Mouse (Mus musculus) ES-Bruce4 (cell line): ENCODE results near the gene Irs1. TPM values are rescaled to one million over a fixed set of nuclear protein-coding genes. Genes with fewer than 3 reads are reported as not detected.

Experiments
- H3K27ac ChIP-seq: 2 replicates; pipeline ENCODE4 v1.5.1; 2012; ENCODE audit warnings: low read length, inconsistent platforms; ENCODE audit not compliant: insufficient read depth
- H3K27me3 ChIP-seq: 2 replicates; pipeline ENCODE4 v1.6.1; 2012; ENCODE audit warnings: mild to moderate bottlenecking, low read length, inconsistent platforms; ENCODE audit not compliant: control insufficient read depth, poor library complexity, insufficient read depth, severe bottlenecking
- H3K36me3 ChIP-seq: 2 replicates; pipeline ENCODE4 v1.6.1; 2012; ENCODE audit warnings: inconsistent platforms, mild to moderate bottlenecking, low read length, moderate library complexity; ENCODE audit not compliant: control insufficient read depth, poor library complexity, insufficient read depth, severe bottlenecking
- H3K4me1 ChIP-seq: one replicate; pipeline ENCODE4 v1.8.1; 2011; ENCODE audit warnings: low read length; ENCODE audit not compliant: control insufficient read depth, insufficient read depth
- H3K4me3 ChIP-seq: 2 replicates; pipeline ENCODE4 v1.5.1; 2011; ENCODE audit warnings: low read depth, mild to moderate bottlenecking, low read length
- H3K9ac ChIP-seq: 2 replicates; pipeline ENCODE4 v1.6.1; 2012; ENCODE audit warnings: low read depth, mild to moderate bottlenecking, inconsistent platforms; ENCODE audit not compliant: poor library complexity, severe bottlenecking
- H3K9me3 ChIP-seq: replicated peaks from 2 replicates; pipeline ENCODE4 v1.6.1; 2012; ENCODE audit warnings: mild to moderate bottlenecking, low read length, inconsistent platforms; ENCODE audit not compliant: control insufficient read depth, poor library complexity, insufficient read depth, severe bottlenecking
- CTCF ChIP-seq: IDR thresholded peaks from one replicate; pipeline ENCODE4 v1.8.1; 2011; ENCODE audit warnings: low read depth, low read length
- EP300 ChIP-seq: IDR thresholded peaks from 2 replicates; pipeline ENCODE4 v1.6.1; 2011; ENCODE audit warnings: low read depth, low read length; ENCODE audit not compliant: insufficient read depth
- POLR2A ChIP-seq: IDR thresholded peaks from one replicate; pipeline ENCODE4 v1.8.1; 2011; ENCODE audit warnings: low read length; ENCODE audit not compliant: insufficient read depth
- polyA plus RNA-seq: library from polyadenylated mRNA; stranded (reverse); fragments of >200 nt; gene quantifications from 2 replicates; pipeline ENCODE4 v1.2.4, GENCODE M21; 2011; ENCODE audit warnings: low read depth; ENCODE audit not compliant: missing spikeins, insufficient read depth, insufficient read length

Irs1 gene
- polyA plus RNA-seq, 1 experiment, result 15.3 TPM

DNA sequence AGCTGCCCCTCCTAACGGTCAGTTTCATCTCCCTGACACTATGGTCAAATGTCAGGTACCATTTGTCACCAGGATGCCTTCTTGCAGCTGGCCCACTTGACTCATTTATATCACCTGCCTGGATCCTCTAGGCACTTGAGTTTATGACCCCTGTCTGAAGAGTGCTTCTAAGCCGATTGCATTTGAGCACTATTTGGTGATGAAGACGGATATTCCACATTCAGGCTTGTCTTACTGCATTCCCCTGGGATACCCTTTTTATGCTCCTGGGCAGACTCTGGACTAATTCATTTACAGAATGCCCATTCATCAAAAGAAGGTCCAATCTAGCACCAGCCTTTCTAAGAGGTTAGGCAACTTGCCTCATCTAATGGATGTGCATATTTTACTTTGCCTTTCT, 13.3 kb upstream of the Irs1 start:
- H3K36me3 ChIP-seq, result no peaks in the 10 kb centered on the region
- no peaks in the 10 kb centered on the region for H3K4me1 ChIP-seq
- H3K9ac ChIP-seq, result no peak overlapping the region
- no peak overlapping the region for H3K27ac ChIP-seq
- H3K9me3 ChIP-seq, result no peaks in the 10 kb centered on the region
- no peaks in the 10 kb centered on the region; the same call in 1 of the 2 replicates for H3K27me3 ChIP-seq
- no peak overlapping the region for H3K4me3 ChIP-seq
- TF ChIP-seq POLR2A (no peak), CTCF (no peak), EP300 (no peak)

DNA sequence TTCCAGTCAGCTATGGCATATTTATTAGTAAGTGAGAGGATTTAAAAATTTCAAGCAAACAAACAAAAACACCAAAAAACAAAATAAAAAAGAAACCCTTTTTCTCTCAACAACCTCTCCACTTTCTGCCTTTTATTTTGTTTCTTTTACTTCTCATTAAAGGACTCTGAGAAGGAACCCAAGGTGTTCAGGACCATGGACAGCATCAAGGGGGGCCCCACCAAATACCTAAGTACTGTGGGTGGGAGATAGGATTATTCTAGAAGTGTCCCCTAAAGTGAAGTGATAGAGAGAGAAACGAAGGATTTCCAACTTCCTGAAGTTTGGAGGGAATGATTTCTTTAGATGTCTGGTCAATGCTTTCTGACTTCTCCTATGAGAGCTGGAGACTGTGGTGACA, 7.4 kb upstream of the Irs1 start:
- Histone ChIP-seq H3K9ac (no peak overlapping the region), H3K4me3 (no peak overlapping the region), H3K9me3 (no peaks in the 10 kb centered on the region), H3K4me1 (no peaks in the 10 kb centered on the region), H3K36me3 (no peaks in the 10 kb centered on the region), H3K27me3 (no peaks in the 10 kb centered on the region), H3K27ac (no peak overlapping the region)
- TF ChIP-seq EP300, result no peak
- TF ChIP-seq CTCF, result no peak
- no peak for TF ChIP-seq POLR2A

DNA sequence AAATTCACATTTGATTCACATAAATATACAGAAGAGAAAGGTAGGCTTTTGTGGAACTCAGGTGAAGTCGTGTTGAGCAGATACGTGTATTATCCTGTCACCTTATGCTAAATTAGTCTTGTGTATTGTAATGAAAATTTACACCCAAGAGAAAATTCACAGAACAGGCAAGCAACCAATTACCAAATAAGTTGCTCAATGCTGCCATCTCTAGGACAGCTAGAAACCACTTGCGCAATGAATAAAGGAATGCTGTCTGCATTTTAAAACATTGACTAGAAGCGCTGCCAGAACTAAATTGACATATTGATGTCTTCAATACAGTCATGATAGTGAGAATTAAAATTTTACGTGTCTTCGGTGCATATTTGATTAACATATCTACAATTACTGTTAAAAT, 2.9 kb upstream of the Irs1 start:
- TF ChIP-seq EP300 (no peak), CTCF (no peak), POLR2A (no peak)
- H3K9me3 ChIP-seq, result no peaks in the 10 kb centered on the region
- H3K9ac ChIP-seq, result no peak overlapping the region
- H3K27ac ChIP-seq, result no peak overlapping the region
- no peak overlapping the region for H3K4me3 ChIP-seq
- no peaks in the 10 kb centered on the region for H3K4me1 ChIP-seq
- no peaks in the 10 kb centered on the region for H3K36me3 ChIP-seq
- no peaks in the 10 kb centered on the region for H3K27me3 ChIP-seq

DNA sequence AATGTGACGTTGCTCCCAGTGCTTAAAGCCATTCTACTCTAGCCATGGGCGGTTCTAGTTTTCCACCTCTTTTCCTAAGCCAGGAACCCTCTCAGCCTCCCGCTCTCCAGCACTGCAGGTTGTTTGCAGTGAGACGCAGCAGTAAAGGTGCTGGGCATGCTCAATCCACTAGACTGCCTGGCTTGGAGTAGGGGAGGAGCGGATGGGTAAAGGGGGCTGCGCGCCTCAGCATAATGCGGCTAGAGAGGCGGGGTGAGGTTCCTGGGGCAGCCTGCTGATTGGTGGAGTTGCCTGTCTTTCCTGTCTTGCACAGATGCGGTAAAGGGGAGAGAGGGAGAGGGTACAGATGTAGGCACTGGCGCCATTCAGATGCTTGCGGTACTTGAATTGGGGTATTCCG, 1.6 kb upstream of the Irs1 start:
- H3K27me3 ChIP-seq, result no peaks in the 10 kb centered on the region
- TF ChIP-seq CTCF, result no peak
- TF ChIP-seq POLR2A, result no peak
- TF ChIP-seq EP300, result no peak
- H3K36me3 ChIP-seq, result no peaks in the 10 kb centered on the region
- no peak overlapping the region for H3K27ac ChIP-seq
- peak overlapping the region; percentile 20 for H3K4me3 ChIP-seq
- H3K9ac ChIP-seq, result no peak overlapping the region
- H3K4me1 ChIP-seq, result no peaks in the 10 kb centered on the region
- H3K9me3 ChIP-seq, result no peaks in the 10 kb centered on the region

DNA sequence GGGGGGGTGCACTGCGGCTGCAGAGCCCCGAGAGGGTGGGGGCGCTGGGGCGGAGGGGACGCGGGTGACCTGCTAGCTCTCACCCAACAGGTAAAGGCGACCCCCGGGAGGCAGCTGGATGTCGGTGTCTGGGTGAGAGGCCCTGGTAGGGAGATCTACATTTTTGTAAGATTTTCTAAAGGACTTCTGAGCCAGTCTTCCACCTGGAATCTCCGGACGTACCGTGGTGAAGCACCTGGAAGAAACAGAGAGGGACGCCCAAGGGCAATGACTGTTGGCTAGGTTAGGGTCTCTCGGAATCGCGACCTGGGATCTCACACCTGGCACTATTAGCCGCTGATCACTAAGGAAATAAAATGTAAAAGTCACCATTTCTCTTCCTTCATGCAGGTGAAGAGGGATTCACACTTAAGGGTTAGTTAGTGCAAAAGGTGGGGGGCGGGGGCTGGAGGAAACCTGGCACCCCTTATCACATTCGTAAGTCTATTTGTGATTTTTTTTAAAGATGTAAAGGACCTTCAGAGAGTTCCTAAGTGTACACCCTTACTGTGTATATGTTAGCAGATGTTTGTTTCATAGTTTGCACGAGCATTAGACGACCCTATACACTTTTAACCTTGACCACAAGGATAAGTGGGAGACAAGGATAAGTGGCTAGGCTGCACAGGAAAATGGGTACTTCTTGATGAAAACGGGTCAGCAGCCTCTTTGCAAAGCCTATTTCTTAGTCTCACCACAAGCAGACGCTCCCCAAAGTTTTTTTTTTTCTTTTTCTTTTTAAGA, 905 bp upstream of the Irs1 start:
- no peaks in the 10 kb centered on the region for H3K4me1 ChIP-seq
- peak overlapping the region; percentile 88 for H3K4me3 ChIP-seq
- peak overlapping the region; percentile 77 for H3K9ac ChIP-seq
- no peaks in the 10 kb centered on the region for H3K27me3 ChIP-seq
- H3K9me3 ChIP-seq, result no peaks in the 10 kb centered on the region
- TF ChIP-seq EP300 (no peak), CTCF (no peak), POLR2A (no peak)
- H3K27ac ChIP-seq, result no peak overlapping the region
- H3K36me3 ChIP-seq, result no peaks in the 10 kb centered on the region

DNA sequence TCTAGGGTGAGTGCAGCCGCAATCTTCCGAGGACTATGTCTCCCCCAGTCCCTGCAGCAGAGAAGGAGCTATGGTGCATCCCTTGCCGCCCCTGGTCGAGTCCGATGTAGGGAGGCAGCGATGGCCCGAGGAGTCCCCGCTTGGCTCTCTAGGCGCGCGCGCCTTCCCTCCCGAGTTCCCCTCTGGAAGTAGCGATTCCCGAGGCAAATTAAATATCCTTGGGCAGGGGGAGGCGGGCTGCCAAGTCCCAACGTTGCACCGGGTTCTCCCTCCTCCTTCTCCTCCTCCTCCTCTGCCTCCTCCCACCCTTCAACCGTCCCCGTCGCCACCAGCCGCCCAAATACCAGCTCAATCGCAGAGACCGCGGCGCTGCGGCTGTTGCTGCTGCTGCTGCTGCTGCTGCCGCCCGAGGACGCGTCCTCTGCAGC, 479 bp downstream of the Irs1 start:
- no peaks in the 10 kb centered on the region for H3K4me1 ChIP-seq
- H3K27me3 ChIP-seq, result no peaks in the 10 kb centered on the region
- H3K27ac ChIP-seq, result no peak overlapping the region

More for the DNA sequence above, 479 bp downstream of the Irs1 start:
- Histone ChIP-seq H3K9ac (peak overlapping the region; percentile 77), H3K36me3 (no peaks in the 10 kb centered on the region), H3K4me3 (peak overlapping the region; percentile 88), H3K9me3 (no peaks in the 10 kb centered on the region)
- no peak for TF ChIP-seq EP300
- TF ChIP-seq POLR2A, result no peak
- no peak for TF ChIP-seq CTCF
